Mouse (Mus musculus) mesoderm, embryonic 11.5 days (tissue): ENCODE data around the gene Phactr3.

Source experiments
- DNase-seq: peaks from one replicate; pipeline ENCODE4 v3.0.0-alpha.2; 2012; ENCODE audit warnings: low read depth, low spot score

The Phactr3 gene

GRCm38 (mm10) chr2:178135713-178136112, 16.9 kb downstream of the Phactr3 start:
- DNase-seq, result no peak

DNA sequence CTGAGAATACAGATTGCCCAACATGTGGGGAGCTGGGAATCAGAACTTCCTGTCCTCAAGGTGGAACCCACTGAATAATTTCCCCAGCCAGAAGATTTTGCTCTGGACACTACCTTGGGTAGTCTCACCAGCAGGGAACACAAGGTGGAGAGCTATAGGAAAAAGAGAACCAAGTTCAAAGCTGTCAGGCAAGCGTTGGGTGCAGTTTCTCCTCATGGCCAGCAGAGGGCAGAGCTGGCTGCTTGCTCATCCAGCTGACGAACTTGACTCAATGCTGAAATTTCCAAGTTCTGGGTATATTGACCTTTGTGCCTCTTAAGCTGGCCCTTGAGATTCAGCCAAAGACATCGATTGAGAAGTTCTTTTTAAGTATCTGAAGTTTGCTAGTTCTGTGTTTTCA, 18.7 kb downstream of the Phactr3 start:
- peak; percentile 70 for DNase-seq

DNA sequence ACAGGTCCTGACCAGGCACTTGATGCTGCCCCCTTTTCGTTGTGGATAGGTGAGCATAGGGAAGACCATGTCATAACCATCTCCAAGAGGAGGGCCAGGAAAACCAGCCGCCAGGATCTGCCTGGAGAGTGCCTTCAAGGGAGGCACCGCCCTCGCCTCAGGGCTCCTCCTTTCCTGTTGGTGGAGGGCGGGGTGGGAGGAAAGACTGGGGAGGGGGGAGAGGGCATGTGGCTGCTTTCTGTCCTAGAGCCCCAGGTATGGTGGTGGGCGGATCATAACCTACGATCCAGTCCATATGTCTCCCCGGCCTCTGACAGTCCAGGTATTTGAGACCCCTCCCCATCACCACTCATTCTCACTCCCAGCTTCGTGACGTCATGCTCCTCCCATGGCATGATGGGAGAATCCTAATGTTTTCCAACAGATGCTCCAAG, 22.7 kb downstream of the Phactr3 start:
- no peak for DNase-seq

- DNase-seq, result no peak
Observed at GRCm38 (mm10) chr2:178142291-178143023, 23.7 kb downstream of the Phactr3 start.

- no peak for DNase-seq
Observed at GRCm38 (mm10) chr2:178143024-178143415, 24.2 kb downstream of the Phactr3 start.

- DNase-seq, result no peak
Observed at GRCm38 (mm10) chr2:178143898-178144297, 25.1 kb downstream of the Phactr3 start.

- DNase-seq, result no peak
Observed at GRCm38 (mm10) chr2:178149312-178149711, 30.5 kb downstream of the Phactr3 start.

GRCm38 (mm10) chr2:178150697-178151096, 31.9 kb downstream of the Phactr3 start:
- DNase-seq, result no peak

DNA sequence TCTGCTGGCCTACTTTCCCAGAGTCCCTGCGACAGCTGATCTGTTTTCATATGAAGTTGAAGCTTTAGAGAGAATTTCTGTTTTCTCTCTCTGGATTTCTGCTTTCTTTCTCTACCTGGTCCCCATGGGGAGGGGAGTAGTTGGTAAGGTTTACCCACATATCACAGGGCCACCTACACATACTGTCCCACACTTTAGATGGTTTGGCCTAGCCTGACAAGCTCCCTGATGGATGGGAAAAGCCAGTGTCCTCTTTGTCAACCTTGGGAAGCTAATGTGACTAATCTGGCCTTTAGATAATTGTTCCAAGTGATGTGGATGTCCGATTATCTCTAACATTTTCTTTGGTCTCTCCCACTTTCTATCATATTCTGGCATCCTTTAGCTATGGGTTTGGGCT, 34.8 kb downstream of the Phactr3 start:
- no peak for DNase-seq

DNA sequence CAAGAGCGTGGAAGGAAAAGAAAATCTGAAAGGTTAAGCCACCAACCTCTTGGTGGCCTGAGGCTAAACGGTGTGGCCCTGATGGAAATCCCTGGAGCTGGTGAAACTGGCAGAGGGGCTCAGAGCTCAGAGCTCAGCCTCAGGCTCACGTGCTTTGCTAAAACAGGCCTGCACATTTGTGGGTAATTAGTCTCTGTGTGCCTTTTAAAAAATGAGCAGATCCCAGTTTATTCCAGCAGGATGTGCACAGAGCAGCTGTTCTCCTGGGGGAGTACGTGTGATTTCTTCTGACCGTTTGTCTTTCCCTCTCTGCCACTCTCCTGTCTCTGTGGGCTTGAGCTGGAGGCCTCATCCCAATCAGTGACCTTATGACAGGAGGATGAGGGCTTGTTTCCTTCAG, 35.4 kb downstream of the Phactr3 start:
- no peak for DNase-seq

GRCm38 (mm10) chr2:178154576-178154975, 35.8 kb downstream of the Phactr3 start:
- DNase-seq, result no peak

- no peak for DNase-seq
Observed at GRCm38 (mm10) chr2:178155176-178155916, 36.6 kb downstream of the Phactr3 start.

DNA sequence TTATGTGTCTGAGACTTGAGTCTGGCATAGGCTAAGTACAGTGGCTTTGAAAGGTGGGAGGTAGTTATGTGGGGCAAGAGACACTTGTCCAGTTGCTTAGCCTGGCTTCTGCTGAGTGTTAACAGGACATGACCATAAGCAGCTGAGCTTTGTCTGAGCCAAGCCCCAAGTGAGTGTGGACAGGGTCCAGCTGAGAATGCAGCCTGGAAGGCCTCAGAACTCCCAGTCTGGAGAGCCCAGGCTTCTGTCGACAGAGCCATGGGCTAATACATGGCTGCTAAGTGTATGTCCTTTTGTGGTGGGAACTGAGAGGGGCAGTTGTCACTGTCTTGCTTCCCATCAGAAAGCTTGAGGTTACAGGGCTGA, 37.1 kb downstream of the Phactr3 start:
- no peak for DNase-seq

DNA sequence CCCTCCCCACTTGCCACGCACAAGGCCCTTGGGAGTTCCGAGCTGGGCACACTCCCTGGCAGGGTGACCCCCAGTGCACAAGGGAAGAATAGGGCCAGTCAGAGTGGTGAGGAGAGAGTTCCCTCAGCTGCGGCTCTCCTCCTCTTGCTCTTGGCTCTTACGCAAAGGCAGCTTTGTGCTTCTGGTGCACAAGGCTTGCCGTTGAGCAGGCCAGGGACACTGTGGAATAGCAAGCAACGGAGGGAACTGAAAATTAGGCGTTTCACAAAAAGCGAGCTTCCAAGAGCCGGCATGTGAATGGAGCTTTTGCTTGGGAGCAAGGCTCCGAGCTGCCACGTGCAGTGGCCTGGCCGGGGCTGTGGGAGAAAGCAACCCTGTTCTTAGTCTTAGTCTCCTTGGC, 40.2 kb downstream of the Phactr3 start:
- DNase-seq, result no peak

- no peak for DNase-seq
Observed at GRCm38 (mm10) chr2:178163981-178164380, 45.2 kb downstream of the Phactr3 start.

GRCm38 (mm10) chr2:178165943-178166342, 47.2 kb downstream of the Phactr3 start:
- DNase-seq, result no peak

DNA sequence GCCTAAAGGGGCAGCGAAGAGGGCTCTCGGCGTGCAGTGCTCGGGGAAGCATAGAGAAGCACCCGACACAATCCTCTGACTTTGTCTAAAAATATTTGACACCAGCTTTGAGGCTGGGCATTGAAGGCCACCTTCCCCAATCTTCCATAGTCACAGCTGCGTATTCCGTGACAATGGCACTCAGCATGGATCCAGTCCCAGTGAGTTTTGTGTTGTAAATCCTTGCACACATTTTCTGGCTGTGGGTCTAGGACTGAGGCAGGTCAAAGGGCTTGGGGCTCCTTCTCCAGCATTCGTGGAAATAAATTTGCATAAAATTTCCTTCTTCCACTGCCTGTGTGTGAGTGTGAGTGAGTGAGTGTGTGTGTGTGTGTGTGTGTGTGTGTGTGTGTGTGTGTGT, 51.2 kb downstream of the Phactr3 start:
- DNase-seq, result no peak

DNA sequence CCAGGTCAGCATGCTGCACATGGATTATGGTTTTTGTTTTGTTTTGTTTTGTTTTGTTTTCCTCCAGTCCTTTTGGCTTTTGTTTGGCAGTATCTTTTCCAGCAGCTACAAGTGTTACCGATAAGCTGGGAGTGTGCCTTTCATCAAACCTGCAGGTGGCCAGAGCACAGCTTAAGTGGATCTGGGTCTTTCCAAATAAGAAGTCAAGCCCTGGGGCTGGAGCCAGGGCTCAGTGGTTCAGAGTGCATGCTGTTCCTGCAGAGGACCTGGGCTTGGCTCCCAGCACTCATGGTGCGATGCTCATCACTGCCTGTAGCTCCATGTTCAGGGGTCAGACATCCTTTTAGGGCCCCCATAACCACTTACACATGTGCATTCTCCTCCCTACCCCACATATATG, 55.2 kb downstream of the Phactr3 start:
- no peak for DNase-seq

GRCm38 (mm10) chr2:178175286-178175931, 56.6 kb downstream of the Phactr3 start:
- peak; percentile 69 for DNase-seq

GRCm38 (mm10) chr2:178184251-178184650, 65.5 kb downstream of the Phactr3 start:
- DNase-seq, result no peak

GRCm38 (mm10) chr2:178184862-178185261, 66.1 kb downstream of the Phactr3 start:
- no peak for DNase-seq

DNA sequence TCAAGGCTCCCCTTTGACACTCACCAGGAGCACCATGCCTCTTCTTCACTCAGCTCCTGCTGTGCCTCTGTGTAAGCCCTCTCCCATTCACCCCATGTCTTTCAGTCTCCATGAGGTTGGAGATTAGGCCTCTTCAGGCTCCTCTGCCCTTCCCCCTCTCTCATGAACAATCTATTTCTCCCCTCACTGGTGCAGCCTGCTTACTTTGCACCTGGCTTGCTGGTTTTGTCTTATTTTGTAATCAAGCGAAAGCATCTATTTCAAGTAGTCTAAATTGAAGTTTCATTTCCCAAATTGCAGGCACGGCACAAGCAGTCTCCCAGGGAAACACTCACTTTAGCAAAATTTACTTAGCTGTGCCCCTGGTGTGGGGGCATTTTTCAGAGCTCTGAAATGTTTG, 70.2 kb downstream of the Phactr3 start:
- DNase-seq, result no peak

GRCm38 (mm10) chr2:178192881-178193280, 74.1 kb downstream of the Phactr3 start:
- DNase-seq, result no peak
